Mouse (Mus musculus): ENCODE data around the gene Ankrd33b. TPM values are rescaled to one million over a fixed set of nuclear protein-coding genes. Genes with fewer than 3 reads are reported as not detected.

Ankrd33b gene
- polyA plus RNA-seq, 1 experiment from 2014 or later: 0.70 TPM

- Histone ChIP-seq H3K4me3 (replicated peaks) (no peak overlapping the region), H3K4me2 (no peak overlapping the region)
These were observed 102.1 kb downstream of the Ankrd33b start for GRCm38 (mm10) chr15:31265404-31265803.

GRCm38 (mm10) chr15:31264827-31265226, 102.7 kb downstream of the Ankrd33b start:
- H3K4me1 ChIP-seq: no peaks in the 10 kb centered on the region
- no peaks in the 10 kb centered on the region for H3K36me3 ChIP-seq (replicated peaks)
- H3K4me2 ChIP-seq: no peak overlapping the region
- whole genome bisulfite sequencing: 32% methylated on average over 6 of the region's 6 CpGs
- no peaks in the 10 kb centered on the region for H3K27me3 ChIP-seq
- no peak overlapping the region for H3K9ac ChIP-seq
- no peak overlapping the region for H3K4me3 ChIP-seq (replicated peaks)
- no peaks in the 10 kb centered on the region for H3K9me3 ChIP-seq
- no peak overlapping the region for H3K27ac ChIP-seq
- ATAC-seq (ENCODE audit: low FRiP score): peak; percentile 86

More at GRCm38 (mm10) chr15:31265404-31265803, 102.1 kb downstream of the Ankrd33b start:
- H3K9ac ChIP-seq: no peak overlapping the region
- 92% methylated on average over 8 of the region's 8 CpGs for WGBS
- no peaks in the 10 kb centered on the region for H3K9me3 ChIP-seq
- no peaks in the 10 kb centered on the region for H3K36me3 ChIP-seq (replicated peaks)
- no peaks in the 10 kb centered on the region for H3K27me3 ChIP-seq
- ATAC-seq (ENCODE audit: low FRiP score): no peak; the same call in 1 of the 2 replicates
- H3K4me1 ChIP-seq: no peaks in the 10 kb centered on the region
- no peak overlapping the region for H3K27ac ChIP-seq

GRCm38 (mm10) chr15:31262361-31262760, 105.2 kb downstream of the Ankrd33b start:
- no peaks in the 10 kb centered on the region for H3K27me3 ChIP-seq

GRCm38 (mm10) chr15:31261094-31261493, 106.4 kb downstream of the Ankrd33b start:
- Histone ChIP-seq H3K9me3 (no peaks in the 10 kb centered on the region), H3K4me3 (replicated peaks) (no peak overlapping the region), H3K27ac (no peak overlapping the region), H3K4me1 (no peaks in the 10 kb centered on the region), H3K27me3 (no peaks in the 10 kb centered on the region), H3K4me2 (no peak overlapping the region), H3K9ac (no peak overlapping the region), H3K36me3 (replicated peaks) (no peaks in the 10 kb centered on the region)
- ATAC-seq (ENCODE audit: low FRiP score): no peak
- WGBS: 91% methylated on average over 10 of the region's 10 CpGs

More at GRCm38 (mm10) chr15:31262361-31262760, 105.2 kb downstream of the Ankrd33b start:
- Histone ChIP-seq H3K4me3 (replicated peaks) (no peak overlapping the region), H3K9me3 (no peaks in the 10 kb centered on the region), H3K27ac (no peak overlapping the region), H3K9ac (no peak overlapping the region), H3K36me3 (replicated peaks) (no peaks in the 10 kb centered on the region), H3K4me2 (no peak overlapping the region), H3K4me1 (no peaks in the 10 kb centered on the region)
- 79% methylated on average over 9 of the region's 9 CpGs for WGBS
- ATAC-seq (ENCODE audit: low FRiP score): no peak

GRCm38 (mm10) chr15:31258693-31259439, 108.7 kb downstream of the Ankrd33b start:
- no peak overlapping the region for H3K4me2 ChIP-seq
- peaks cover 2% of the 10 kb centered on the region; the same call in 1 of the 2 replicates for H3K4me1 ChIP-seq
- WGBS: 85% methylated on average over 18 of the region's 18 CpGs
- H3K9me3 ChIP-seq: no peaks in the 10 kb centered on the region
- H3K4me3 ChIP-seq (replicated peaks): no peak overlapping the region
- no peak overlapping the region for H3K27ac ChIP-seq
- no peaks in the 10 kb centered on the region for H3K36me3 ChIP-seq (replicated peaks)
- H3K9ac ChIP-seq: no peak overlapping the region
- H3K27me3 ChIP-seq: no peaks in the 10 kb centered on the region
- no peak for ATAC-seq (ENCODE audit: low FRiP score)

- no peaks in the 10 kb centered on the region for H3K36me3 ChIP-seq (replicated peaks)
- H3K4me2 ChIP-seq: no peak overlapping the region
- H3K27me3 ChIP-seq: no peaks in the 10 kb centered on the region
- no peak overlapping the region for H3K4me3 ChIP-seq (replicated peaks)
- WGBS: 78% methylated on average over 21 of the region's 21 CpGs
- H3K4me1 ChIP-seq: peaks cover 3% of the 10 kb centered on the region; the same call in 1 of the 2 replicates
- H3K27ac ChIP-seq: no peak overlapping the region
- no peak for ATAC-seq (ENCODE audit: low FRiP score)
- no peaks in the 10 kb centered on the region for H3K9me3 ChIP-seq
- H3K9ac ChIP-seq: no peak overlapping the region
These were observed 109.4 kb downstream of the Ankrd33b start for GRCm38 (mm10) chr15:31258029-31258692.

GRCm38 (mm10) chr15:31257329-31257728, 110.2 kb downstream of the Ankrd33b start:
- Histone ChIP-seq H3K27me3 (no peaks in the 10 kb centered on the region), H3K27ac (no peak overlapping the region), H3K4me2 (no peak overlapping the region), H3K9me3 (no peaks in the 10 kb centered on the region), H3K4me3 (replicated peaks) (no peak overlapping the region), H3K9ac (no peak overlapping the region), H3K36me3 (replicated peaks) (no peaks in the 10 kb centered on the region), H3K4me1 (peaks cover 6% of the 10 kb centered on the region)
- WGBS: 100% methylated on average over 1 of the region's 1 CpGs
- ATAC-seq (ENCODE audit: low FRiP score): no peak

- H3K9me3 ChIP-seq: no peaks in the 10 kb centered on the region
- H3K4me2 ChIP-seq: no peak overlapping the region
- H3K4me1 ChIP-seq: peaks cover 8% of the 10 kb centered on the region
- no peak overlapping the region for H3K4me3 ChIP-seq (replicated peaks)
- WGBS: 83% methylated on average over 6 of the region's 6 CpGs
- H3K9ac ChIP-seq: no peak overlapping the region
- no peak overlapping the region for H3K27ac ChIP-seq
- no peaks in the 10 kb centered on the region for H3K36me3 ChIP-seq (replicated peaks)
- ATAC-seq (ENCODE audit: low FRiP score): no peak
- no peaks in the 10 kb centered on the region for H3K27me3 ChIP-seq
These were observed 111.8 kb downstream of the Ankrd33b start for GRCm38 (mm10) chr15:31255762-31256161.

- H3K27me3 ChIP-seq: no peaks in the 10 kb centered on the region
- H3K4me1 ChIP-seq: peaks cover 13% of the 10 kb centered on the region
- WGBS: 86% methylated on average over 9 of the region's 9 CpGs
- no peaks in the 10 kb centered on the region for H3K9me3 ChIP-seq
- no peak overlapping the region for H3K9ac ChIP-seq
- no peak overlapping the region for H3K4me3 ChIP-seq (replicated peaks)
- no peak for ATAC-seq (ENCODE audit: low FRiP score)
- H3K36me3 ChIP-seq (replicated peaks): no peaks in the 10 kb centered on the region
- no peak overlapping the region for H3K27ac ChIP-seq
- no peak overlapping the region for H3K4me2 ChIP-seq
These were observed 112.5 kb downstream of the Ankrd33b start for GRCm38 (mm10) chr15:31254939-31255535.

- ATAC-seq (ENCODE audit: low FRiP score): no peak
- H3K27me3 ChIP-seq: no peaks in the 10 kb centered on the region
- no peak overlapping the region for H3K27ac ChIP-seq
- H3K4me3 ChIP-seq (replicated peaks): no peak overlapping the region
- WGBS: 75% methylated on average over 4 of the region's 4 CpGs
- H3K9ac ChIP-seq: no peak overlapping the region
- no peaks in the 10 kb centered on the region for H3K9me3 ChIP-seq
- no peaks in the 10 kb centered on the region for H3K36me3 ChIP-seq (replicated peaks)
- H3K4me2 ChIP-seq: no peak overlapping the region
- H3K4me1 ChIP-seq: peaks cover 13% of the 10 kb centered on the region
These were observed 113.6 kb downstream of the Ankrd33b start for GRCm38 (mm10) chr15:31253963-31254362.

GRCm38 (mm10) chr15:31253380-31253779, 114.1 kb downstream of the Ankrd33b start:
- H3K4me2 ChIP-seq: no peak overlapping the region
- no peaks in the 10 kb centered on the region for H3K36me3 ChIP-seq (replicated peaks)
- peaks cover 13% of the 10 kb centered on the region for H3K4me1 ChIP-seq
- ATAC-seq (ENCODE audit: low FRiP score): no peak
- WGBS: 72% methylated on average over 8 of the region's 8 CpGs
- H3K9ac ChIP-seq: no peak overlapping the region
- no peaks in the 10 kb centered on the region for H3K27me3 ChIP-seq
- no peaks in the 10 kb centered on the region for H3K9me3 ChIP-seq
- no peak overlapping the region for H3K27ac ChIP-seq
- no peak overlapping the region for H3K4me3 ChIP-seq (replicated peaks)

- H3K36me3 ChIP-seq (replicated peaks): no peaks in the 10 kb centered on the region
- WGBS: 88% methylated on average over 16 of the region's 16 CpGs
- H3K4me2 ChIP-seq: no peak overlapping the region
- no peaks in the 10 kb centered on the region for H3K9me3 ChIP-seq
- no peaks in the 10 kb centered on the region for H3K27me3 ChIP-seq
- peaks cover 15% of the 10 kb centered on the region for H3K4me1 ChIP-seq
- no peak overlapping the region for H3K4me3 ChIP-seq (replicated peaks)
- no peak overlapping the region for H3K9ac ChIP-seq
- no peak overlapping the region for H3K27ac ChIP-seq
- no peak for ATAC-seq (ENCODE audit: low FRiP score)
These were observed 114.8 kb downstream of the Ankrd33b start for GRCm38 (mm10) chr15:31252590-31253311.

All from forebrain, embryonic 12.5 days (tissue).